Mouse (Mus musculus): ENCODE data around the gene Esm1. TPM values are rescaled to one million over a fixed set of nuclear protein-coding genes. Genes with fewer than 3 reads are reported as not detected.
"Not testable (repeated sequence)": the region's sequence is repeated elsewhere in the genome, so short reads cannot be mapped to it uniquely, and the experiment has no call there.

The Esm1 gene
- total RNA-seq, 1 experiment = not detected

GRCm38 (mm10) chr13:113242129-113242528 lies 32.7 kb downstream of the Esm1 start:
- in situ Hi-C loops (cut with MboI; ENCODE audit: low sequenced_read_pairs in 2 of 2, unreplicated experiment in 2 of 2) = no loop called here
- H3K9ac ChIP-seq (ENCODE audit: insufficient read depth, low read depth, low read length, poor library complexity, severe bottlenecking) = no peak overlapping the region
- H3K27ac ChIP-seq (ENCODE audit: insufficient read depth, low read depth, low read length, poor library complexity, severe bottlenecking) = no peak overlapping the region
- H3K4me3 ChIP-seq (ENCODE audit: insufficient read depth in 1 of 2, low read depth in 1 of 2, low read length in 2 of 2, poor library complexity in 1 of 2, severe bottlenecking in 1 of 2) = no peak overlapping the region; a peak in 1 of 4 replicates
- TF ChIP-seq CHD2 (IDR thresholded peaks at IDR 0.05; ENCODE audit: low read depth, low read length) = no peak
- no peak for TF ChIP-seq ZC3H11A (IDR thresholded peaks at IDR 0.05; ENCODE audit: borderline replicate concordance, low read depth, low read length)
- no peak for TF ChIP-seq ZNF384 (IDR thresholded peaks at IDR 0.05; ENCODE audit: low read depth, low read length)
- TF ChIP-seq MAFK (IDR thresholded peaks at IDR 0.05; ENCODE audit: insufficient read depth, low read depth, low read length) = no peak
- TF ChIP-seq HCFC1 (IDR thresholded peaks at IDR 0.05; ENCODE audit: borderline replicate concordance, insufficient read depth, low read length) = no peak
- no peak for DNase-seq (ENCODE audit: low read depth, low spot score)
- H3K36me3 ChIP-seq (ENCODE audit: control insufficient read depth, insufficient read depth, low read length, poor library complexity, severe bottlenecking) = no peaks in the 10 kb centered on the region
- H3K4me1 ChIP-seq (ENCODE audit: control insufficient read depth in 2 of 2, insufficient read depth in 2 of 2, low read length in 2 of 2, poor library complexity in 1 of 2) = peaks cover 0 to 9% of the 10 kb centered on the region in 2 experiments; a peak in 2 of 4 replicates
- H3K9me3 ChIP-seq (ENCODE audit: control insufficient read depth, insufficient read depth, low read depth, low read length) = no peaks in the 10 kb centered on the region

- in situ Hi-C loops (cut with MboI; ENCODE audit: low sequenced_read_pairs in 2 of 2, unreplicated experiment in 2 of 2) = no loop called here
- no peak for TF ChIP-seq ZC3H11A (IDR thresholded peaks at IDR 0.05; ENCODE audit: borderline replicate concordance, low read depth, low read length)
- TF ChIP-seq CHD2 (IDR thresholded peaks at IDR 0.05; ENCODE audit: low read depth, low read length) = no peak
- Histone ChIP-seq H3K36me3 (ENCODE audit: control insufficient read depth, insufficient read depth, low read length, poor library complexity, severe bottlenecking) (no peaks in the 10 kb centered on the region), H3K4me3 (ENCODE audit: insufficient read depth in 1 of 2, low read depth in 1 of 2, low read length in 2 of 2, poor library complexity in 1 of 2, severe bottlenecking in 1 of 2) (no peak overlapping the region), H3K4me1 (ENCODE audit: control insufficient read depth in 2 of 2, insufficient read depth in 2 of 2, low read length in 2 of 2, poor library complexity in 1 of 2) (peaks cover 0 to 9% of the 10 kb centered on the region in 2 experiments; a peak in 2 of 4 replicates), H3K27ac (ENCODE audit: insufficient read depth, low read depth, low read length, poor library complexity, severe bottlenecking) (no peak overlapping the region), H3K9ac (ENCODE audit: insufficient read depth, low read depth, low read length, poor library complexity, severe bottlenecking) (no peak overlapping the region), H3K9me3 (ENCODE audit: control insufficient read depth, insufficient read depth, low read depth, low read length) (no peaks in the 10 kb centered on the region)
- DNase-seq (ENCODE audit: low read depth, low spot score) = no peak
Observed at GRCm38 (mm10) chr13:113245025-113245424, 35.6 kb downstream of the Esm1 start.

GRCm38 (mm10) chr13:113252580-113252979 lies 43.1 kb downstream of the Esm1 start:
- H3K9ac ChIP-seq (ENCODE audit: insufficient read depth, low read depth, low read length, poor library complexity, severe bottlenecking); H3K4me3 ChIP-seq (ENCODE audit: insufficient read depth in 1 of 2, low read depth in 1 of 2, low read length in 2 of 2, poor library complexity in 1 of 2, severe bottlenecking in 1 of 2); H3K36me3 ChIP-seq (ENCODE audit: control insufficient read depth, insufficient read depth, low read length, poor library complexity, severe bottlenecking); H3K9me3 ChIP-seq (ENCODE audit: control insufficient read depth, insufficient read depth, low read depth, low read length); H3K4me1 ChIP-seq (ENCODE audit: control insufficient read depth in 2 of 2, insufficient read depth in 2 of 2, low read length in 2 of 2, poor library complexity in 1 of 2); DNase-seq (ENCODE audit: low read depth, low spot score): not testable (repeated sequence)
- H3K27ac ChIP-seq (ENCODE audit: insufficient read depth, low read depth, low read length, poor library complexity, severe bottlenecking) = peak overlapping the region; percentile 48; the same call in 1 of the 2 replicates
- in situ Hi-C loops (cut with MboI; ENCODE audit: low sequenced_read_pairs in 2 of 2, unreplicated experiment in 2 of 2) = loop anchor here (10.0 to 25.0 kb wide), 2 partner anchors 190 to 208 kb away; partner anchors contain the start of gene Gpx8 (in 1 of the 2)

- no peak for TF ChIP-seq CHD2 (IDR thresholded peaks at IDR 0.05; ENCODE audit: low read depth, low read length)
- H3K36me3 ChIP-seq (ENCODE audit: control insufficient read depth, insufficient read depth, low read length, poor library complexity, severe bottlenecking) = no peaks in the 10 kb centered on the region
- H3K9me3 ChIP-seq (ENCODE audit: control insufficient read depth, insufficient read depth, low read depth, low read length) = no peaks in the 10 kb centered on the region
- peaks cover 0 to 3% of the 10 kb centered on the region in 2 experiments; a peak in 2 of 4 replicates for H3K4me1 ChIP-seq (ENCODE audit: control insufficient read depth in 2 of 2, insufficient read depth in 2 of 2, low read length in 2 of 2, poor library complexity in 1 of 2)
- H3K9ac ChIP-seq (ENCODE audit: insufficient read depth, low read depth, low read length, poor library complexity, severe bottlenecking) = no peak overlapping the region
- H3K27ac ChIP-seq (ENCODE audit: insufficient read depth, low read depth, low read length, poor library complexity, severe bottlenecking) = no peak overlapping the region
- in situ Hi-C loops (cut with MboI; ENCODE audit: low sequenced_read_pairs in 2 of 2, unreplicated experiment in 2 of 2) = loop anchor here (10.0 to 25.0 kb wide), 2 partner anchors 194 to 212 kb away; partner anchors contain the start of gene Gpx8 (in 1 of the 2)
- no peak overlapping the region for H3K4me3 ChIP-seq (ENCODE audit: insufficient read depth in 1 of 2, low read depth in 1 of 2, low read length in 2 of 2, poor library complexity in 1 of 2, severe bottlenecking in 1 of 2)
- no peak for DNase-seq (ENCODE audit: low read depth, low spot score)
Observed at GRCm38 (mm10) chr13:113256766-113257165, 47.3 kb downstream of the Esm1 start.

- no peak for DNase-seq (ENCODE audit: low read depth, low spot score)
- Histone ChIP-seq H3K4me3 (ENCODE audit: insufficient read depth in 1 of 2, low read depth in 1 of 2, low read length in 2 of 2, poor library complexity in 1 of 2, severe bottlenecking in 1 of 2) (no peak overlapping the region), H3K9ac (ENCODE audit: insufficient read depth, low read depth, low read length, poor library complexity, severe bottlenecking) (no peak overlapping the region), H3K36me3 (ENCODE audit: control insufficient read depth, insufficient read depth, low read length, poor library complexity, severe bottlenecking) (no peaks in the 10 kb centered on the region), H3K27ac (ENCODE audit: insufficient read depth, low read depth, low read length, poor library complexity, severe bottlenecking) (no peak overlapping the region), H3K9me3 (ENCODE audit: control insufficient read depth, insufficient read depth, low read depth, low read length) (no peaks in the 10 kb centered on the region), H3K4me1 (ENCODE audit: control insufficient read depth in 2 of 2, insufficient read depth in 2 of 2, low read length in 2 of 2, poor library complexity in 1 of 2) (no peaks in the 10 kb centered on the region; a peak in 1 of 4 replicates)
- in situ Hi-C loops (cut with MboI; ENCODE audit: low sequenced_read_pairs in 2 of 2, unreplicated experiment in 2 of 2) = loop anchor here (10.0 to 25.0 kb wide), 2 partner anchors 195 to 212 kb away; partner anchors contain the start of gene Gpx8 (in 1 of the 2)
- TF ChIP-seq ZNF384 (IDR thresholded peaks at IDR 0.05; ENCODE audit: low read depth, low read length) (no peak), ZC3H11A (IDR thresholded peaks at IDR 0.05; ENCODE audit: borderline replicate concordance, low read depth, low read length) (peak; percentile 2; the same call in 1 of the 2 replicates)
Observed at GRCm38 (mm10) chr13:113257190-113257589, 47.7 kb downstream of the Esm1 start.
